Mouse (Mus musculus) cerebellum, adult 11 months (tissue): ENCODE results near the gene Gm49380.

ENCODE experiments used
- DNase-seq: peaks from one replicate; pipeline ENCODE4 v3.0.0; 2022

Gene Gm49380

DNA sequence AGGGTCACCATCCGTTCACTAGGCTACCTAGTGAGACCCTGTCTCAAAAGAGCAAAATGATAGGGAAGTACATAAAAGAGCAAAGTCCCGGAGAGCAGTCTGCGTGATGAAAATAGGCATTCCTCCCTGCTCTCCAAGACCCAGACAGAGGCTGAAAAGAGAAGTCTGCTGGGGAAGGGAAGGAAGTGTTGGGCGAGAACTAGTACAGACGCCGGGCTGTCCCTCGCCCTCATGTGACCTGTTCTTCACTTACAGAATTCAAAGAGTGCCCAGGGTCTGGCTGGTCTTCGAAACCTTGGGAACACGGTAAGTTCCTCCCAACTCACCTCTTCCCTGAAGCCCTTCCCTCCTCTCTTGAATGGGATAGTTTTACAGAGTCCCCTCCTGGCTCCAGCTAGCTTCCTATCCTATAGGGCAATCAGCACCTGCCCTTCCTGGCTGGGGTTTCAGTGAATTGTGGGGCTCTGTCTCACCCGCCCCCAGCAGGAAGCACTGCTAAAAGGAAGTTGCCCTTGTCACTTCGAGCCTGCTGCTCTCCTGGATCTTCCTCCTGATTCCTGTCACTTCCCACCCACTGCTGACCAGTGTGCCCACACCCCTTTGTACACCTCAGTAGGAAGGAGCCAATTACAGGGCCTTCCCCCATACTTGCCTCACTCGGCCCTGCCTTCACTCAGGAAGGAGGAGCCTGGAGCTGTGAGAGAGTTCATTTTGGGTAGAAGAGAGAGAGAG lies 24.3 kb downstream of the Gm49380 start:
- DNase-seq: no peak

DNA sequence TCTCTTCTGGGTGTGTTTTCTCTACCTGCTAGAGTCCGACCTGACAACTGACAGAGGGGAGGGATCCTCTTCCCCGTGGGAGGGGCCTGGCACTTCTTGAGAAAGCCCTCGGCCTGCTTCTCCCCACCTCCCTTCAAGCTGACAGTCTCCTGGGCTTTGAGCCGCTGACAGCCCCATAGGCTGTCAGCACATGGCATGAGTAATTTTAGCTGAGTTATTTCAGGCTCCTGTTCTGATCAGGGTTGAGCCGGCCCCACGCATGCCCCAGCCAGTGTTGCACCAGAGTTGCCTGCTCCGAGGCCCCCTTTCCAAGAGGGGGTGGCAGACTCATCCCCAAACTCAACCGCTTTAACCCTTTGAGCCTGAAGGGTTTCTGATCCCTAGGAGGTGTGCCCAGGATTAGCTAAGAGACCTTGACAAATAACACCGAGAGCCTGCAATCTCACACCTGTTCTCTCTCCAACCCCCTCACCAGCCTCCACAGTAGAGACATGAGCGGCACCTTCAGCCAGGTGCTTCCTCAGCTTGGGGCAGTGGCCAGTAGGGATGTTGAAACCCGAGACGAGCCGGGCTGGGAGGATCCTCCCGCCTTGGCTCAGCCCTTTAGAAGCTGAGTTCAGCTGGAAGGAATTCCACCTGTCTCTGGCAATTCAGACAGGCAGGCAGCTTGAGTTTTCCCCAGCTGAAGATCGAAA lies 25.4 kb downstream of the Gm49380 start:
- DNase-seq: peak; percentile 52

- no peak for DNase-seq
Observed at GRCm38 (mm10) chr9:44086960-44087359, 26.3 kb downstream of the Gm49380 start.

DNA sequence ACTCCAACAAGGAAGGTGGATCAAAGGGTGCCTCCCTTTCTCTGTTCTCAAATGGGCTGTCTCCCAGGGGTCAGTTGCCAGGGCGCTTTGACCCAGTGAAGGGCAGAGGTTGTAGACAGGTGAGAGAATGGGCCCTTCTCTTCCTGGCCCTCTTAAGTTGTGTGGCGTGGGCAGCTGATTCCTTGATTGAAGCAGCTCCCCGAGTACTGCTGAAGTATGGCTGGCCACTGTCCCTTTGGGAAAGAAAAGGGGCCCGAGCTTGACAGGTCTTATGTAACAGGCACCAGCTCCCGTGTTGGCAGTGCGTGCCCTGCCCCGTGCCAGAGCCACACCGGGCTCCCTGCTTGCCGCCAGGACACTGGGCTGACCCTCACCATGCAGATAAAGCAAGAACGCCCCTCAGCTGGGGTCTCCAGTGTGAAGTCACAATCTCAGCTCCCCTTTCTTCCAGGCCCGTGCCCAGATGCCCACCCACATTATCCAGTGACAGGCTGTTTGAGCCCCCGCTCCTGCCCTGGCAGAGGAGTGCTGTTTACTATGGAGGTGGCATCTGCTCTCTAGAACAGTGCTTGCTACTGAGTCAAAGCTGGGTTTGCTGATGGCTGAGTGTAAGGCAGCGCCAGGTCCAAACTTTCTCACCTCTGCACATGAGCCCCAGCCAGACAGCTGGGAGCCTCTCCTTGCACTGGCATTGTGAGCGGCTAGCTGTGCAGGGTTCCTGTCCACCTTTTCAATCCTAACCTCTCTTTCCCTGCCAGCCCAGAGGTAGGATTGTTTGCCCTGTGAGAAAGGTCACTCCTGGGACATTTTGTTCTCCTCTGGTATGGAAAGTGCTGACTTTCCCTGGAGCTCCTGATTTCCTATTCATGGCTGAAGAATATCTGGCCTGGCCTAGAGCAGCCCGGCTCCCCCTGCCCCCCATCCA lies 27.3 kb downstream of the Gm49380 start:
- DNase-seq: peak; percentile 92

DNA sequence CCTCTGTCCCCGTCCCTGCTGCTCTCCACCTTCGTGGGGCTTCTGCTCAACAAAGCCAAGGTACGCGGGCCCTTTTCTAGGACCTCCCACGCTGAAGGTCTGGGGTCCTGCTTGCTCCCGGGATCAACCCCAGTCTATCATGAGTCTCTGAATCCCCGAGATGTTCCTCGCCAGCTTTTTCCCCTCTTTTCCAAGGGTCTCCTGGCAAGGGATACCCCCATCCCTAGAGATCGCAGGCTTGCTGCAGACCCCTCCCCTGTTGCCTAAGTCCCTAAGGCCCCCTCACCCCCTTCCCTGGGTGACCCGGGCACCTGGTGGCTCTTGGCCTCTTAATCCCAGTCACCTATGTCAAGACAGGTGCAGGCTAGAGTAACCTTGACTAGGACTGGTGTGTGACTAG lies 28.0 kb downstream of the Gm49380 start:
- peak; percentile 47 for DNase-seq

DNA sequence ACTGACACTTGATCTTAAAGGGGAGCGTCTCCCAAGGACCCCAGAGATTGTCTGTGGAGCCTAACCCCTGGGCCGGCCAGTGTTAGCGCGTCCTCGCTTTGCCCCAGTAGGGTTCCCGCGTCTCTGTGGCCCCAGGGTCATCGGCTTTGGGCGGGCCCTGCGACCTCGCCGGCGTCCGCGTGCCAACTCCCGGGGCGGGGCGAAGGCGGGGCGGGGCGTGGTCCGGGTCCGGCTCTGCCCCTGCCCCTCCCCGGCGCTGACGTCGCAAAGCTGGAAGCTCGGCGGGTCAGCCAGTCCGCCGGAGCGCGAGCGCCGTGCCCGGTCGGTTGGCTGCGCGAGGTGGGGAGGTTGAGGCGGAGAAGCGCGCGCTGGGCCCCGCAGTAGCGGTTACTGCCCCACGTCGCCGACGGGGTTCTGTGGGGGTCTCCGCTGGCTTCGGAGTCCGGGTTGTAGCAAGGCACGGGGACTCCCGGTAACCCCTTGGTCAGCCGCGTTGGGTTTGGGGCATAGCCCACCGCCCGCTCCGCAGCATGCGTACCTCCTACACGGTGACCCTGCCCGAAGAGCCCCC lies 28.6 kb downstream of the Gm49380 start:
- peak; percentile 95 for DNase-seq

DNA sequence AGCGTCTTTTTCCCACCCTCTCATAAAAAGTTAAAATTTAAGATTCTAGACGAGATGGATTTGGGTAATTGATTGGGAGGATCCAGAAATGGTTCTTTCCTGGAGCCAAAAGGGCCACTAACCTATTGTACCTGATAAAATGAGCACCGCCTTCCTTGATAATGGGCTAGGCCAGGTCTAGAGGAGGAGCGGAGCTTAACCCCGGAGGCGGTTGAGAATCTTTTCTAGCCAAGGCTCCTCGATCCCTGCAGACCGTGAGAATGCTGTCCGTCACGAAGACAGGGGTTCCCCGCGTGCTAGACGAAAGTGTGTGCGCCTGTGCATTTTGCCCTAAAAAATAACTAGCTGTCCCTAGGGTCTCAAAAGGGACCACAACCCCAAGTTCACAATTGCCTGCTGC lies 29.1 kb downstream of the Gm49380 start:
- DNase-seq: no peak

GRCm38 (mm10) chr9:44083392-44084121 lies 29.7 kb downstream of the Gm49380 start:
- peak; percentile 46 for DNase-seq

DNA sequence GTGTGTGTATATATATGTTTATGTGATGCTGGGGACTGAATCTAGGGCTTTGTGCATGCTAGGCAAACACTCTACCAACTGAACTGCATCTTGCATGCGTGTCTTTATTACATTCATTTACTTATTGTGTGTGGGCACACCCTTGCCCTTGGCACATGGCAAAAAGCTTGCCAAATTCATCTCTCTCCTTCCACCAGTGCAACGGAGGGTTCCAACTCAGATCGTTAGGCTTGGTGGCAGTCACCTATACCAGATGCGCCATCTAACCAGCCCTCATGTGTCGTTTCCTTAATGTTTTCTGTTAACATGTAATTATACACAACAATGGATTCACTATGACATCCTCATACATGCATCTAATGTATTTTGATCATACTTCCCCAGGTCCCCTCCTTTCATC lies 31.0 kb downstream of the Gm49380 start:
- DNase-seq: peak; percentile 16

GRCm38 (mm10) chr9:44081581-44081980 lies 31.7 kb downstream of the Gm49380 start:
- peak; percentile 7 for DNase-seq

GRCm38 (mm10) chr9:44080953-44081352 lies 32.3 kb downstream of the Gm49380 start:
- DNase-seq: peak; percentile 43

- peak; percentile 25 for DNase-seq
Observed at GRCm38 (mm10) chr9:44079997-44080780, 33.1 kb downstream of the Gm49380 start.

GRCm38 (mm10) chr9:44078955-44079756 lies 34.1 kb downstream of the Gm49380 start:
- peak; percentile 95 for DNase-seq

DNA sequence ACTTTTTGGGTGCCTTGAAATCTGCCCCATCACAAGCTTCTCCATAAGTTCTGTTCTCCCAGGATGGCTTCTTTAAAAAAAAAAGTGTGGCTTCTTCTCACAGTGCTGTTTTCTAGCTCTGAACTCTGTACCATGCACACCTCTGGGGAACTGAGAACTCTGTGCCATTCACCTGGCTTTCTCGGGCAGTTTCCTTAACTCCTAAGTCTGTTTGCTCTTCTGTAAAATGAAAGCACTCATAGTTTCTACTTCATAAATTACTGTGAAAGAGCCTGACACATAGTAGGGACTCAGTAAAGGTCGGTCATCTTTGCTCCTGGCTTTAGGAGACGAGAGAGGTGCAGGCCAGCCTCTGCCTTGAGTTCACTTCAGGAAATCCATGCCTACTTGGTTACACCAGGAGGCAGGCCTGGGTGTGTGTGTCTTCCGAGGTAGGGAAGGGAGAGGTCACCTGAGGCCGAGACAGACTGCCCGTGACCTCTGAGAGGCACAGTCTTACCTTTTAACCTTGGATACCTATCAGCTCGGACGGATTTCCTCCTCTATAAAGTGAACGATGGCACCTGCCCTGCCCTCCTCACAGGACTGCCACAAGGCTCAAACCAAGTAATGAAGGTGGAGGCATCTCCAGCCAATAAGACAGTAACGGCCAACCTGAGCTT lies 35.0 kb downstream of the Gm49380 start:
- no peak for DNase-seq

DNA sequence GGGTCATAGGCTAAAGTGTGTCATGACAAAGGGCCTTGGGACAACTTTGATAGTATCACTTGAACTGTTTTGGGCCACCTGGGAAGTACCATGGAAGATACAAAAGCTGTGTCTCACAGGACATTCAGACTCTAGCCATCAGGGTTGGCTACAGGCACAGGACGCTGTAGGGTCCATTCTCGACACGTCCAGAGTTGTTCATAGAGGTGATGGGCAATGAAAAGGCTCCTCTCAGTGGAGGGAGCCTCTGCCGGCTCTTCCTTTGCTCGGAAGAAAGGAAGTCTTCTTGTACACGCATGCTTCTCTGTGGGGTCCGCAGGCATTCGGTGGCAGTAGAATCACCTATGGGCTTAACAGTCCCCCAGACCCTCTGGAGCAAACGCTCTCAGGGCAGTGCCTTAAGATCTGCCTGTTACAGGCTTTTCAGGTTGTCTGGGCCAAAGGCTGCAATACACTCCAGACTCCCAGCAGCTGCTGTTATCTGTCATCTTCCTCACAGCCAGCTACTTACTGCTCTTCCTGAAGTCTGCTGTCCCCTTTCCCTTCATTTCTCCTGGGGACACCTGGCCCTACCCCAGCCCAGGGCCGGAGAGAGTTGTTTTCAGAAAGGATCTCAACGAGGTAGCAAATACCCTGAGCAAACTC lies 35.9 kb downstream of the Gm49380 start:
- peak; percentile 30 for DNase-seq

DNA sequence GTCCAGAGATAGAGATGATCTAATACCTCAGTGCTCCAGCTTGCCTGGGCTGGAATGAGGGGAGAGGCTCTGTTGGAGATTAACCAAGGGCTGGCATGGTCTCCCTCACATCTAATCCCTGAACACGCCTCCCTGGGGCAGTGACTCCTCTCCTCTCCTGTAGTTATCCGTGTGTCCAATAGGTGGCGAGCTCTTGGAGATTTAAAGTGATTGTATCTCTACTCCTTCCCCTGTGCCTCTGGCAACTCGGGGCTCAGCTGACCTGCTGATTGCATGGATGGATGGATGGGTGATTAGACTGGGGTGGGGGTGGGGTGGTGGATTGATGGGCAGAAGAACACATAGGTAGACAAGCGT lies 36.6 kb downstream of the Gm49380 start:
- DNase-seq: peak; percentile 65

- peak; percentile 49 for DNase-seq
Observed at GRCm38 (mm10) chr9:44075996-44076763, 37.1 kb downstream of the Gm49380 start.

DNA sequence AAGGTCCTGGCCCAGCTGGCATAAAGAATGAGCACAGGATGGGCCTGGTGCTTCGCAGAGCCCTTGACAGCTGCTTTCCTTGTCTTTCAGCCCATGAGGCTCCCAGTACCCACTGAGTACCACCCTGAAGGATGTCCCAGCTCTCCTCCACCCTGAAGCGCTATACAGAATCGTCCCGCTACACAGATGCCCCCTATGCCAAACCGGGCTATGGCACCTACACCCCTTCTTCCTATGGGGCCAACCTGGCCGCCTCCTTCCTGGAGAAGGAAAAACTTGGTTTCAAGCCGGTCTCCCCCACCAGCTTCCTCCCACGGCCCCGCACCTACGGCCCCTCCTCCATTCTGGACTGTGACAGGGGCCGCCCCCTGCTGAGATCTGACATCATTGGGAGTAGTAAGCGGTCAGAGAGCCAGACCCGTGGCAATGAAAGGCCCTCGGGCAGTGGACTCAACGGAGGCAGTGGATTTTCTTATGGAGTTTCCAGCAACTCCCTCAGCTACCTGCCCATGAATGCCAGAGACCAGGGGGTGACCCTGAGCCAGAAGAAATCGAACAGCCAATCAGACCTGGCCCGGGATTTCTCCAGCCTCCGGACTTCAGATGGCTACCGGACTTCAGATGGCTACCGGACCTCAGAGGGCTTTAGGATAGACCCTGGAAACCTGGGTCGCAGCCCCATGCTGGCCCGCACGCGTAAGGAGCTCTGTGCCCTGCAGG lies 37.9 kb downstream of the Gm49380 start:
- DNase-seq: peak; percentile 54
